Mouse (Mus musculus): ENCODE results near the gene Tgfb3.

GRCm38 (mm10) chr12:86027747-86028146 is 51.1 kb downstream of the Tgfb3 start:
- TF ChIP-seq CTCF (IDR thresholded peaks at IDR 0.05; ENCODE audit: low read depth) (no peak), EP300 (IDR thresholded peaks at IDR 0.05; ENCODE audit: low read depth) (no peak)

All from heart, postnatal 0 days (tissue).